Mouse (Mus musculus): ENCODE measurements around the gene Il22ra1. TPM values are rescaled to one million over a fixed set of nuclear protein-coding genes. Genes with fewer than 3 reads are reported as not detected.

Gene Il22ra1
- total RNA-seq, 2 experiments from 2014 or later, result not detected

DNA sequence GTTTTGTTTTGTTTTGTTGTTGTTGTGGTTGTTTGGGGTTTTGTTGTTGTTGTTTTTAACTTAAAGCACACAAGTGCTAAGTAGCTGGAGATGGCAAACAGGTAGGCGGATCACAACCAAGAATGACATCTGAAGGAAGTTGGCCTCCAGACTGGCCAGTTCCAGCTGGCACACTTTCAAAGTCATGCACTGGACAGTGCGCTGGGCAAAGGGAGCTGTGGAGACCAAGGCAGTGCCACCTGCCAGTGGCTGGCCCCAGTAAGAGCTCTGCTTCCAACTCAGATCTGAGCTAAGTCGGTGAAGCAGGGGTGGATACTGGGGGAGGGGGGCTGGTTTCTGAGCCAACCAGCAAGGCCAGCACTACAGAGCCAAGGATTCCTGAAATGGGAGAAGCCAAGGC, 39.0 kb downstream of the Il22ra1 start:
- ATAC-seq (replicated peaks; ENCODE audit: low FRiP score, poor library complexity, severe bottlenecking), result no peak

DNA sequence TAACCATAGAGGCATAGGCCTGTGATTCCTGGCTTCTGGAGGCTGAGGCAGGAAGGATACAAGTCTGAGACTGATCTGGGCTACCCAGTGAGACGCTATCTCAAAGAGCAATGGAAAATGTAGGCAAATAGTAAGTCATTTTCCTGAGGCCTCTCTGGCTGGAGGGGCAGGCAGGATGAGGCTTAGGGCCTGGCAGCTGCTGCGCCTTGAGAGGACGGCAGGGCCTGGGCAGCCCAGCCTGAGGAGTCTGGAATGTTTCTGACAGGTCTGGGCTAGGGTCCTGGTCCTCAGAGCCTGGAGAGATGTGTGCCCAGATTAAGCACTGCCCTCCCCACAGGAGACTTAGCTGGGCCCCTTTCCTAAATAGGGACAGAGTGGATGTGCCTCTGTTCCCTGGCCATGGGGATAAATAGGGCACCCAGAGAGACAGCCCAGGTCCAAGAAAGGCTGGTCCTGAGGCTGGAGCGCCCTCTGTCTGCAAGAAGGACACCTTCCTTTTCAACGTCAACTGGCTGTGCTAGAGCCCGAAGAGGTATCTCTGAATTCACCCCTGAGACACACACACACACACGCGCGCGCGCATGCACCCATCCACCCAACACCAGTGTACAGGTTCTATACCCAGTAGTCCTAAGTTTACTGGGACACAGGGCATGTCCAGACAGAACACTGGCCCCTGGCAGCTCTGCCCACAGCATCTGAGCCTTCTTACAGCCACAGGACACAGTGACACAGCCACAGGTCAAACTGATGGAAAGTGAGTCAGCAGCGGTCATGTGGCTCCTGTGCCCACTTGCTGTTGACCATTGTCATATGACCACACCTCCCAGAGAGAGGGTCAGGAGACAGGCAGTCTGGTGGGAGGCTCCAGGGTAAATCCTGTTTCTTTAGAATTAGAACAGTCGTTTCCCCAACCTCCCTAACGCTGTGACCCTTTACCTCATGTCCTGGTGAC, 40.9 kb downstream of the Il22ra1 start:
- 0 out of 2 replicates have a peak, but pooled peaks have one; percentile 35 for ATAC-seq (replicated peaks; ENCODE audit: low FRiP score, poor library complexity, severe bottlenecking)

DNA sequence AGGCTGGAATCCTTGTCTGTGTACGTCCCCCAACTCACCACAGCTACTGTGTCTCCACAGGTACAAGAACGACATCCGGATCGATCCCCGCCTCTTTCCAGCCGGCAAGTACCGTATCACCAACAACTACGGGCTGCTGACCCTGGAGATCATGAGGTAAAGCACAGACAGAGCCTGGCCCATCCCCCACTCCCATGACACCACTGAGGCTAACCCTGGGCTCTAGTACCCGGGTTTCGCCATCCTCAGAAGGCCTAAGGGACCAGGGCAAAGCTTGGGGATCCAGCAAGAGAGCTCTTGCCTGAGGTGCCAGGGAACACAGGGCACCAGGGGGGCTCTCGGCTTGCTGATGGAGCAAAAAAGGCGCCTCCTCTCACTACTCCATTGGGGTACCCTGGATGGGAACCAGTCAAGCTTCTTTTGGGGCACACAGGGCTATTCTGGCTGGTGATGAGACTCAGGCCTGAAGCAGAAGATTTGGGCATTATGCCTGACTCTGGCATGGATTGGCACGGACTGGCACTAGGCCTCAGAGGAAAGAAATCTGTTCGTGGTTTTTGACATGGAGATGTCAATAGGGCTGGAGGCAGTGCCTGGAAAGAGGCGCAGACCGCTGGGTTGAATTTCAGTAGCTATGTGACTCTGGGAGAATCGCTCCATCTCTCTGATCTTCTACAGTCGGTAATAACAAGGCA, 42.8 kb downstream of the Il22ra1 start:
- ATAC-seq (replicated peaks; ENCODE audit: low FRiP score, poor library complexity, severe bottlenecking), result no peak

DNA sequence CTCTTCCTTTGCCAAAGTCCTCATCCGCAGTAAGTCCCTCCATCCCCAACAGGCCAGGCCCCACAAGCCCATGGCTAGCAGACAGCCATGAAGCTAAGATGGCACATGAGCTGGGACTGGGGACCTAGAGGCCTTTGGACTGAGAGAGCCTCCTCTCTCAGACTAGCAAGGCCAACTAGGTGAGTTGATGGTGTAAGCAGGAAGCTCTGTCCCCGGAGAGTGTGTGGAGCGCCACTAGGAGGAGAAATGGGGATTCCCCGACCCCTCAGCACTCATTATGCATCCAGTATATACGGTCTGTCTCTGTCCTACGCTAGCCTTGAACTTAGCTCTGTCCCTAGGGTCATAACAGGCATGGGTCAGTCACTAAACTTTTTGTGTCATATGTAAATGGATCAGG, 43.6 kb downstream of the Il22ra1 start:
- no peak for ATAC-seq (replicated peaks; ENCODE audit: low FRiP score, poor library complexity, severe bottlenecking)

DNA sequence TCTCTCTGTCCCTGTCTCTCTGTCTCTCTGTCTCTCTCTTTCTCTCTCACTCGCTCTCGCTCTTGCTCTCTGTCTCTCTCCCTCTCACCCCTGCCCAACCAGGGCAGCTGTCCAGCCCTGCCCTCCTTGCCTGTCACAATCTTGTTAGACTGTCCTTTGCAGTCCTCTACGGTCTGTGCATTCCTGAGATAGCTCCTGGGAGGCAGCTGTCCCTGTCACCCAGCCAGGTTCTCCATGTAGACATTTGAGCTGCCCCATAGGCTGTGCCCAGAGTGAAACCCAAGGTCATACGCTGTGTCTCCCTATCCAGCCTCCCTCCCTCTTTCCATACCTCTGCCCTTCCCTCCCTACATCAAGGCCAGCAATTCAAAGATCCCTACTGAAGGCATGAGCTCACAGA, 44.7 kb downstream of the Il22ra1 start:
- no peak for ATAC-seq (replicated peaks; ENCODE audit: low FRiP score, poor library complexity, severe bottlenecking)

DNA sequence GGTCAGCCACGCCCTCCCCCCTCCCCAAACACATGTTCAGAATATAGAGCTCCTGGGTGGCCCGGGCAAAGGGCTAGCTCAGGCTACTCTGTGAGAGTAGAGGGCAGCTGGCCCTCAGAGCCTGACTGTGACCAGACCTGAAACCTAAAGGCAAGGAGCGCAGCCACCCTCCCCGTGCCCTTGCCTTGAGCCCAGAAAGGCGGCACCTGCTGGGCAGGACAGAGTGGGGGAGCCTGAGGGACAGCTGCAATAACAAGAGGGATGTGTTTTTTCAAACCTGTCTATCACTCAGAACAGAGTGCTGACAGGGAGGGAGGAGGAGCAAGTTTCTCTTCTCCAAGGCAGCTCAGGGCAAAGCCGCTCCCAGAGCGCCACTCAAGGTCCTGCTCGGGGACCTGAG, 46.5 kb downstream of the Il22ra1 start:
- ATAC-seq (replicated peaks; ENCODE audit: low FRiP score, poor library complexity, severe bottlenecking), result no peak

DNA sequence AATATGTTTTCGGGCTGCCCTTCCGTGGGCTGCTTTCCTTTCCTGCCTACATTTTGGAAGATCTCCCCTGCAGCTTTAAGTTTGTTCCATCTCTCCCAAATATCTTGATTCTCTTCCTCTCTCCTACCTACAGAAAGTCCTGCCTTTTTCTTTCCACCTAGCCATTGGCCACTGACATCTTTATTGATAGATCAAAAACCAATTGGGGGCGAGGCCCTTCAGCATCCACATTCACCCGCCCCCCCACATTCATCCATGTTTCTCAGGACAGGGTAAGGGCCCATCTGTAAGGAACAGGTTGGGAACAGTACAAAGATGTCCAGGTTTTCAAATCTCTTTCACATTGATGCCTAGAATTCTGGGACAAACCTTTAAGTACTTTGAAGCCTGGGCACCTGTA, 48.9 kb downstream of the Il22ra1 start:
- ATAC-seq (replicated peaks; ENCODE audit: low FRiP score, poor library complexity, severe bottlenecking), result no peak

DNA sequence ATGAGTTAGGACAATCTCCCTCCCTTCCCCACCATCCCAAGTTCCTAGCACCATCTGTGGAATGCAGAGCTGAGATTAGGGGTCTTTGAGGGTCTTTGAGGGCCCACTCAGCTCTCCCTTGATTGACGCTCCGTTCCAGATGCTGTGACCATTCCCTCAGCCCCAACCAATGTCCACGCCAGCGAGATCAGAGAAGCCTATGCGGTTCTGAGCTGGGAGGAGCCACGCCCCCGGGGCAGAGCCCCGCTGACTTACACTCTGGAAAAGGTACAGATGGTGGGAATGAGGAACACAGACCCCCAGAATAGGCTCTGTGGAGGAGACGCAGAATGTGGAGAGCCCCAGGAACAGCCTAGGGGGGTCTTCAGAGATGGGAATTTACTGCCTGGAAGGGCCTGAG, 51.7 kb downstream of the Il22ra1 start:
- no peak for ATAC-seq (replicated peaks; ENCODE audit: low FRiP score, poor library complexity, severe bottlenecking)

DNA sequence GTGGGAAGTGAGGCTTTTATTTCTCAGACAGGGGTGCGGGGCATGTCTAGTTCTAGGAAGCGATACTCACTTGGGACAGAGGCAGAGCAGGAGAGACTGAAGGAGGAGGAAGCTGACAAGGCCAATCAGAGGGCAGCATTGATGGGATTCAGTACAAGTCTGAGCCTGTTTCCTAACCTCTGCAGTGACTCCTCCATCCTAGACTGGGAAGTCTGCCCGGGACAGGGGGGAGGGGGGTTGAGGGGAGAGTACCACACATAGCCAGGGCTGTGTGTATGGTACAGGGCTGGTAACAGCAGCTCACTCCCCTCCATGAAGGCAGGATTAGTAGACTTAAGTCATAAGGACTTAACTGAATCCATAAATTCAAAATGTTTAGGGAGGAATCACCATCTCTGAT, 52.3 kb downstream of the Il22ra1 start:
- ATAC-seq (replicated peaks; ENCODE audit: low FRiP score, poor library complexity, severe bottlenecking), result no peak

DNA sequence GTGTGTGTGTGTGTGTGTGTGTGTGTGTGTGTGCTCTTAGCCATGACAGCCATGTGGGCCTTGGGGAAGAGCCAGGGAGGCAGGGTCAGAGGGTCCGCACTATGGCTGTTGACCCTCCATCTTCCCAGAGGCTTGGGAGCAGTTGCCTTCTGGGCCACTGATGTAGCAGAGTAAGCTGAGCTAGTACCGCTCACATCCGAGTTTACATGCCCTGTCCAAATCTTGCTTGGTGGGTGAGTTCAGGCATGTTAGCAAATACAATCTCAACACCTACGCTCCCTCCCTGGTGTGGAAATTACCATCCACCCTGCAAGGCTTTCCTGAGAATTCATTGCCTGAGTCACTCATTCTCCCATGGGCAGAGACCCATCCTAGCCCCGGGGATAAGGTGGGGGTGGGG, 53.3 kb downstream of the Il22ra1 start:
- ATAC-seq (replicated peaks; ENCODE audit: low FRiP score, poor library complexity, severe bottlenecking), result no peak

DNA sequence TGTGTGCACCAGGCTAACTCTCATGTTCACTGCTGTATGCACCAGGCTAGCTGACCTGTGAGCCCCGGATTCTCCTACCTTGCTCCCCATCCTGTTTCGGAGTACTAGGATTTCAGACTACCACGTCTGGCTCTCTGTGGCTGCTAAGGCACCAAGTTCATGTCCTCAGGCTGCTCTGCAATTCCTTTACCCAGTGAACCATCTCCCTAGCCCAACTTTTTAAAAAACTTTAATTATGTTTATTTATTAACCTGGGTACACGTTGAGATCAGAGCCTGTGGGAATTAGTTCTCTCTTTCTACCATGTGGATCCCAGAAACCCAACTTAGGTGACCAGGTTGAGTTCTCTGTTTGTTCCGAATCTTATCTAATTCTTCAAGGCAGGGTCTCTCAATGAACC, 58.6 kb downstream of the Il22ra1 start:
- ATAC-seq (replicated peaks; ENCODE audit: low FRiP score, poor library complexity, severe bottlenecking), result no peak

DNA sequence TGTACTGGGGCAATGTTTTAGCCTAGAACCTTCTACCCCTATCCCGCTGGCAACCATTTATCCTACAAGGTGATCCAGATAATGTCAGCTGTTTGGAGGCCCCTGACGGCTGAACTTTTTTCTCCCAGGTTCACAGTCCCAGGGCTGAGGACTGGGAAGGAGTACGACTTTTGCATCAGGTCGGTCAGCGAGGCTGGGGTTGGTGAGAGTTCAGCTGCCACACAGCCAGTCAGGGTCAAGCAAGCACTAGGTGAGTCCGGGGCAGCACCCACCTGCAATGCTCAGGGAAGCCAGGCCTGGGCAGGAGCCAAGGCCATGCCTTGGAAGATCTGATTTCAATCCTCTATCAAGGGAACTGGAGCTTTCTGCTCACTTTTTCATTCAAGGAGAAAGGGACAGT, 59.3 kb downstream of the Il22ra1 start:
- no peak for ATAC-seq (replicated peaks; ENCODE audit: low FRiP score, poor library complexity, severe bottlenecking)

DNA sequence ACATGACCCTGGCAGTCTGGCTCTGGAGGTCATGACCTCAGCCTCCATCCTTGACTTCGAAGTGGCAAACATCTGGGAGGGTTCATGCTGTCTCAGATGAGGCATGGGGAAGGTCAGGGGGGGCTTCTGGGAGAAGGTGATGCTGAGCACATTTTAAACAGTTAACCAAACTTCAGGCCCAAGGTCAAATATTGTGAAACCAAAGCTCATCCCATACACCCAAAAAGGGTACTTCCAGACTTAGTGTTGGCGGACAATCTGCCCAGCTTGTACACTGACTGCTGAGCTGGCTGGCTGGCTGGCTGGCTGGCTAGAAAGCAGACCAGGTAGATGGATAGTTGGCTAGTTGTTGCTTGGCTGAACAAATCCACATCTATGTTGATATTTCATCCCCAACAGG, 61.2 kb downstream of the Il22ra1 start:
- no peak for ATAC-seq (replicated peaks; ENCODE audit: low FRiP score, poor library complexity, severe bottlenecking)

DNA sequence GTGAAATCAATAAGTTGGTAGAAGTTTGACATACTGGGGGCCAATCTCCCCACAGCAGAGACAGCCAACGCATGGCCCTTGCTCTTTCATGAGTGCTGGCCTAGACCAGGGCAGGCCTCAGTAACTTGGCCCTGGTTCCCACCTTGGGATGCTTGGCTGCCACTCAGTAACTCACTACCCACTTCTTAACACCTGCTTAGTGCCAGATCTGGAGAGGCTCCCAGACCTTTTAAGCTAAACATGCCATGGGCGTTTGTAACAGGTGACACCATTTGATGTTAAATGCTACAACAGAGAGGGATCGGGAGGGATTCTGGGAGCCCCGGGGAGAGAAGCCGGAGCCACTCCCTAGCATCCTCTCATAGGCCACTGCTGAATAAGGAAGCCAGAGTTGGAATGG, 64.8 kb downstream of the Il22ra1 start:
- ATAC-seq (replicated peaks; ENCODE audit: low FRiP score, poor library complexity, severe bottlenecking), result no peak

DNA sequence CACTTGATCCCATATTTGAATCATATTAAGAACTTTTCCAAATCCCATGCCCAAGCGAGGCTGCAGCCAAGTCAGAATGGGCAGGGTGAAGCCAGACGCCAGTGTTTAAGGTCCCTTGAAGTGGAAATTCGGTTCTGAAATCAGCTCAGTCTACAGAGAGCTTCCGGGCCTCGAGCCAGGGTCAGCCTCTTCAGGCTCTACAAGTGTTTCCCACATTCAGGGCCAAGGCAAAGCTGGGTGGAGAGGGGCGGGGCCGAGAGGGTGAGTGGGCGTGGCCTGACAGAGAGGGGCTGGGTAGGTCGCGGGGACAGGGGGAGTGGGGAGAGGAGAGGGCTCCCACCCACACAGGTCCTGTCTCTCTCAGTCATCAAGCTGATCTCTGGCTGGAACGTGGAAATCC, 70.0 kb downstream of the Il22ra1 start:
- no peak for ATAC-seq (replicated peaks; ENCODE audit: low FRiP score, poor library complexity, severe bottlenecking)

DNA sequence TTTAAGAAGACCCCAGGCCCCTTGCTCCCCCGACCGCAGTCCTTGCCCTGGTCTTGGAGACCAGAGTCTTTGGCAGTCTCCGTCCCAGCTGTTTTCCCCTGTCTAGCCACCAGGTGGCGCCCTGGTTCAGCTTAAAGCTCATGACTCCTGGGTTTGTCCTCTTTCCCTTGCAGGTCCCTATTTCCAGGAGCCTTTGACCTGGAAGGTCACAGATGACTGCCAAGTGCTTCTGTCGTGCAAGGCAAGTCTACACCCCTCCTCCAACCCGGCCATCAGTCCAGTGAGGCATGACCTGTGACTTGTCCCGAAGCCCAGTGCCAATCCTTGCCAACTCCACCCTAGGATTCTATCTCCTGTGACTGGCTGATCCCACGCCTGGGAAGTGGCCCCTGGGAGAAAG, 73.6 kb downstream of the Il22ra1 start:
- peak; percentile 76 for ATAC-seq (replicated peaks; ENCODE audit: low FRiP score, poor library complexity, severe bottlenecking)

Other genes starting within 250 kb of the Il22ra1 start
- gene Stpg1, start 233.4 kb upstream of the Il22ra1 start, total RNA-seq (2015; ENCODE audit: low replicate concordance), result not detected in 2 replicates
- gene Stpg1, start 233.4 kb upstream of the Il22ra1 start, total RNA-seq (2017; ENCODE audit: low replicate concordance), result not detected in 2 replicates
- gene Nipal3, start 233.1 kb upstream of the Il22ra1 start, total RNA-seq (2015; ENCODE audit: low replicate concordance), result 33.9 and 40.3 TPM in 2 replicates
- gene Nipal3, start 233.1 kb upstream of the Il22ra1 start, total RNA-seq (2017; ENCODE audit: low replicate concordance), result 64.3 and 130 TPM in 2 replicates
- not detected in 2 replicates for gene Grhl3, start 154.5 kb upstream of the Il22ra1 start, total RNA-seq (2015; ENCODE audit: low replicate concordance)
- not detected in 2 replicates for gene Grhl3, start 154.5 kb upstream of the Il22ra1 start, total RNA-seq (2017; ENCODE audit: low replicate concordance)
- gene Ifnlr1, start 41.9 kb upstream of the Il22ra1 start, total RNA-seq (2015; ENCODE audit: low replicate concordance), result 2.7 and 3.8 TPM in 2 replicates
- gene Ifnlr1, start 41.9 kb upstream of the Il22ra1 start, total RNA-seq (2017; ENCODE audit: low replicate concordance), result 1.4 and 1.7 TPM in 2 replicates
- gene Myom3, start 31.5 kb downstream of the Il22ra1 start, total RNA-seq (2015; ENCODE audit: low replicate concordance), result not detected in 2 replicates
- gene Myom3, start 31.5 kb downstream of the Il22ra1 start, total RNA-seq (2017; ENCODE audit: low replicate concordance), result 0.51 TPM in 1 of 2 replicates, not detected in the other
- 116 and 151 TPM in 2 replicates for gene Srsf10, start 127.6 kb downstream of the Il22ra1 start, total RNA-seq (2015; ENCODE audit: low replicate concordance)
- 176 and 297 TPM in 2 replicates for gene Srsf10, start 127.6 kb downstream of the Il22ra1 start, total RNA-seq (2017; ENCODE audit: low replicate concordance)
- gene Pnrc2, start 145.7 kb downstream of the Il22ra1 start, total RNA-seq (2015; ENCODE audit: low replicate concordance), result 81.7 and 106 TPM in 2 replicates
- gene Pnrc2, start 145.7 kb downstream of the Il22ra1 start, total RNA-seq (2017; ENCODE audit: low replicate concordance), result 106 and 135 TPM in 2 replicates
- gene Cnr2, start 167.2 kb downstream of the Il22ra1 start, total RNA-seq (2015; ENCODE audit: low replicate concordance), result 2.9 and 5.2 TPM in 2 replicates
- gene Cnr2, start 167.2 kb downstream of the Il22ra1 start, total RNA-seq (2017; ENCODE audit: low replicate concordance), result 3.6 and 4.1 TPM in 2 replicates
- gene Fuca1, start 192.6 kb downstream of the Il22ra1 start, total RNA-seq (2015; ENCODE audit: low replicate concordance), result 9.2 and 15.2 TPM in 2 replicates
- 29.4 and 31.6 TPM in 2 replicates for gene Fuca1, start 192.6 kb downstream of the Il22ra1 start, total RNA-seq (2017; ENCODE audit: low replicate concordance)
- 17.3 and 45.4 TPM in 2 replicates for gene Hmgcl, start 218.3 kb downstream of the Il22ra1 start, total RNA-seq (2015; ENCODE audit: low replicate concordance)
- gene Hmgcl, start 218.3 kb downstream of the Il22ra1 start, total RNA-seq (2017; ENCODE audit: low replicate concordance), result 15.6 and 15.8 TPM in 2 replicates
- gene Gale, start 235.6 kb downstream of the Il22ra1 start, total RNA-seq (2015; ENCODE audit: low replicate concordance), result 2.3 and 7.9 TPM in 2 replicates
- gene Gale, start 235.6 kb downstream of the Il22ra1 start, total RNA-seq (2017; ENCODE audit: low replicate concordance), result 2.3 and 4.2 TPM in 2 replicates
- gene Lypla2, start 244.5 kb downstream of the Il22ra1 start, total RNA-seq (2015; ENCODE audit: low replicate concordance), result 14.6 and 25.2 TPM in 2 replicates
- 4.5 and 6.1 TPM in 2 replicates for gene Lypla2, start 244.5 kb downstream of the Il22ra1 start, total RNA-seq (2017; ENCODE audit: low replicate concordance)

All from erythroblast, adult 5-6 weeks (primary cell).